Mouse (Mus musculus) heart, postnatal 0 days (tissue): ENCODE measurements around the gene AI467606.

Experiments used
- CTCF ChIP-seq: IDR thresholded peaks from 2 replicates; pipeline ENCODE4 v1.5.1; 2016; ENCODE audit warnings: antibody characterized with exemption, control low read depth, low read depth
- EP300 ChIP-seq: IDR thresholded peaks from 2 replicates; pipeline ENCODE4 v1.6.1; 2016; ENCODE audit warnings: antibody characterized with exemption, low read depth

GRCm38 (mm10) chr7:127083689-127084088 lies 7.5 kb upstream of the AI467606 start:
- TF ChIP-seq CTCF (no peak), EP300 (no peak)
